Mouse (Mus musculus) lung, embryonic 14.5 days (tissue): Measurements from ENCODE around the gene 5730596B20Rik. TPM values are rescaled to one million over a fixed set of nuclear protein-coding genes. Genes with fewer than 3 reads are reported as not detected.

Experiments used
- ATAC-seq: fragments of 200-750 bp; cut with Nextera tagmentation; 2 replicates; pipeline ENCODE4 v1.8.0; 2017; ENCODE audit warnings: mild to moderate bottlenecking, moderate TSS enrichment, moderate library complexity; ENCODE audit not compliant: insufficient read depth
- DNase-seq: peaks from one replicate; pipeline ENCODE4 v3.0.0-alpha.2; 2015
- H3K27ac ChIP-seq: fragments of 300-500 bp; sonication (generic); 2 replicates; pipeline ENCODE4 v1.5.1; 2014; ENCODE audit warnings: low read depth, mild to moderate bottlenecking, moderate library complexity
- H3K27me3 ChIP-seq: fragments of 300-500 bp; sonication (generic); 2 replicates; pipeline ENCODE4 v1.6.1; 2014; ENCODE audit warnings: low read length, control low read depth; ENCODE audit not compliant: insufficient read depth
- H3K36me3 ChIP-seq: fragments of 300-500 bp; sonication (generic); 2 replicates; pipeline ENCODE4 v1.6.1; 2014; ENCODE audit warnings: control low read depth; ENCODE audit not compliant: insufficient read depth
- H3K4me1 ChIP-seq: fragments of 300-500 bp; sonication (generic); 2 replicates; pipeline ENCODE4 v1.6.1; 2014; ENCODE audit warnings: antibody characterized with exemption, control low read depth; ENCODE audit not compliant: insufficient read depth
- H3K4me2 ChIP-seq: fragments of 300-500 bp; sonication (generic); 2 replicates; pipeline ENCODE4 v1.6.1; 2014; ENCODE audit warnings: mild to moderate bottlenecking
- H3K4me3 ChIP-seq: fragments of 300-500 bp; sonication (generic); 2 replicates; pipeline ENCODE4 v1.5.1; 2014; ENCODE audit warnings: low read depth, low read length
- H3K9ac ChIP-seq: fragments of 300-500 bp; sonication (generic); 2 replicates; pipeline ENCODE4 v1.6.1; 2014
- H3K9me3 ChIP-seq: fragments of 300-500 bp; sonication (generic); 2 replicates; pipeline ENCODE4 v1.6.1; 2016; ENCODE audit warnings: low read depth, low read length, control low read depth
- CTCF ChIP-seq: IDR thresholded peaks from 2 replicates; pipeline ENCODE4 v1.5.1; 2016; ENCODE audit warnings: antibody characterized with exemption, low read depth
- WGBS: fragments of 180-500 bp; shearing (Covaris S2); extraction: QIAGEN DNeasy Blood & Tissue Kit; methylation state at CpG from one replicate; pipeline ENCODE4 v1.1.7; 2014; 5-methylcytosine and 5-hydroxymethylcytosine counted together
- polyA plus RNA-seq: library from polyadenylated mRNA; unstranded; fragments of >200 nt; fragmentation: Nextera tagmentation; extraction: Ambion mirVana; gene quantifications from 2 replicates; pipeline ENCODE4 v1.2.1, GENCODE M21; 2014

5730596B20Rik gene
- polyA plus RNA-seq, 1 experiment from 2014 or later = 2.6 TPM

GRCm38 (mm10) chr6:52197271-52197670 lies 20.0 kb downstream of the 5730596B20Rik start:
- 2% methylated on average over 10 of the region's 10 CpGs for WGBS
- ATAC-seq (peak; percentile 78), DNase-seq (peak; percentile 93)
- Histone ChIP-seq H3K36me3 (peaks cover 15% of the 10 kb centered on the region), H3K4me1 (peaks cover 12% of the 10 kb centered on the region), H3K9me3 (no peaks in the 10 kb centered on the region), H3K4me3 (peak overlapping the region; percentile 18), H3K4me2 (peak overlapping the region; percentile 87), H3K27me3 (peaks cover 38% of the 10 kb centered on the region), H3K27ac (peak overlapping the region; percentile 97), H3K9ac (peak overlapping the region; percentile 100)
- TF ChIP-seq CTCF = peak; percentile 69

GRCm38 (mm10) chr6:52200073-52200750 lies 22.9 kb downstream of the 5730596B20Rik start:
- Histone ChIP-seq H3K9ac (peak overlapping the region; percentile 100), H3K9me3 (no peaks in the 10 kb centered on the region), H3K4me1 (peaks cover 6% of the 10 kb centered on the region; the same call in 1 of the 2 replicates), H3K27me3 (peaks cover 57% of the 10 kb centered on the region), H3K4me3 (peak overlapping the region; percentile 90), H3K36me3 (peaks cover 19% of the 10 kb centered on the region), H3K27ac (peak overlapping the region; percentile 97), H3K4me2 (peak overlapping the region; percentile 87)
- TF ChIP-seq CTCF = no peak
- no peak for ATAC-seq
- peak; percentile 80 for DNase-seq
- 9% methylated on average over 30 of the region's 30 CpGs for WGBS

GRCm38 (mm10) chr6:52200751-52201250 lies 23.5 kb downstream of the 5730596B20Rik start:
- no peak for ATAC-seq
- H3K36me3 ChIP-seq = peaks cover 21% of the 10 kb centered on the region
- peaks cover 63% of the 10 kb centered on the region for H3K27me3 ChIP-seq
- peak; percentile 74 for DNase-seq
- H3K9ac ChIP-seq = peak overlapping the region; percentile 100
- WGBS = 15% methylated on average over 10 of the region's 10 CpGs
- peak overlapping the region; percentile 97 for H3K27ac ChIP-seq
- H3K9me3 ChIP-seq = no peaks in the 10 kb centered on the region
- peak overlapping the region; percentile 87 for H3K4me2 ChIP-seq
- TF ChIP-seq CTCF = no peak
- peaks cover 6% of the 10 kb centered on the region; the same call in 1 of the 2 replicates for H3K4me1 ChIP-seq
- H3K4me3 ChIP-seq = peak overlapping the region; percentile 90

- Histone ChIP-seq H3K36me3 (peaks cover 24% of the 10 kb centered on the region), H3K27ac (peak overlapping the region; percentile 97)
Observed at GRCm38 (mm10) chr6:52201269-52201668, 24.0 kb downstream of the 5730596B20Rik start.

GRCm38 (mm10) chr6:52202362-52203120 lies 25.2 kb downstream of the 5730596B20Rik start:
- H3K9ac ChIP-seq = peak overlapping the region; percentile 100
- TF ChIP-seq CTCF = no peak
- WGBS = 8% methylated on average over 22 of the region's 22 CpGs
- H3K9me3 ChIP-seq = no peaks in the 10 kb centered on the region
- no peaks in the 10 kb centered on the region; the same call in 1 of the 2 replicates for H3K4me1 ChIP-seq
- DNase-seq (peak; percentile 53), ATAC-seq (no peak)
- peaks cover 73% of the 10 kb centered on the region for H3K27me3 ChIP-seq
- H3K27ac ChIP-seq = peak overlapping the region; percentile 97
- peaks cover 24% of the 10 kb centered on the region for H3K36me3 ChIP-seq
- H3K4me3 ChIP-seq = peak overlapping the region; percentile 90
- H3K4me2 ChIP-seq = peak overlapping the region; percentile 87

More at GRCm38 (mm10) chr6:52201269-52201668, 24.0 kb downstream of the 5730596B20Rik start:
- Histone ChIP-seq H3K4me3 (peak overlapping the region; percentile 90), H3K4me2 (peak overlapping the region; percentile 87), H3K27me3 (peaks cover 65% of the 10 kb centered on the region), H3K9me3 (no peaks in the 10 kb centered on the region), H3K4me1 (peaks cover 2% of the 10 kb centered on the region; the same call in 1 of the 2 replicates), H3K9ac (peak overlapping the region; percentile 100)
- peak; percentile 49 for DNase-seq
- WGBS = 18% methylated on average over 1 of the region's 1 CpGs
- no peak for ATAC-seq
- no peak for TF ChIP-seq CTCF

GRCm38 (mm10) chr6:52203121-52203370 lies 25.7 kb downstream of the 5730596B20Rik start:
- Histone ChIP-seq H3K4me1 (no peaks in the 10 kb centered on the region; the same call in 1 of the 2 replicates), H3K9ac (peak overlapping the region; percentile 100), H3K4me3 (peak overlapping the region; percentile 90), H3K9me3 (no peaks in the 10 kb centered on the region), H3K4me2 (peak overlapping the region; percentile 87), H3K27me3 (peaks cover 74% of the 10 kb centered on the region), H3K27ac (peak overlapping the region; percentile 97), H3K36me3 (peaks cover 24% of the 10 kb centered on the region)
- no peak for ATAC-seq
- DNase-seq = peak; percentile 41
- under 1% methylated on average over 10 of the region's 10 CpGs for WGBS
- TF ChIP-seq CTCF = no peak
